Mouse (Mus musculus) naive thymus-derived CD4-positive, alpha-beta T cell, adult 2 months (primary cell): ENCODE measurements around the gene Aldh1l1.

Experiments used
- DNase-seq: peaks from one replicate; pipeline ENCODE4 v3.0.0-alpha.2; 2011; ENCODE audit warnings: low read depth

Gene Aldh1l1

DNA sequence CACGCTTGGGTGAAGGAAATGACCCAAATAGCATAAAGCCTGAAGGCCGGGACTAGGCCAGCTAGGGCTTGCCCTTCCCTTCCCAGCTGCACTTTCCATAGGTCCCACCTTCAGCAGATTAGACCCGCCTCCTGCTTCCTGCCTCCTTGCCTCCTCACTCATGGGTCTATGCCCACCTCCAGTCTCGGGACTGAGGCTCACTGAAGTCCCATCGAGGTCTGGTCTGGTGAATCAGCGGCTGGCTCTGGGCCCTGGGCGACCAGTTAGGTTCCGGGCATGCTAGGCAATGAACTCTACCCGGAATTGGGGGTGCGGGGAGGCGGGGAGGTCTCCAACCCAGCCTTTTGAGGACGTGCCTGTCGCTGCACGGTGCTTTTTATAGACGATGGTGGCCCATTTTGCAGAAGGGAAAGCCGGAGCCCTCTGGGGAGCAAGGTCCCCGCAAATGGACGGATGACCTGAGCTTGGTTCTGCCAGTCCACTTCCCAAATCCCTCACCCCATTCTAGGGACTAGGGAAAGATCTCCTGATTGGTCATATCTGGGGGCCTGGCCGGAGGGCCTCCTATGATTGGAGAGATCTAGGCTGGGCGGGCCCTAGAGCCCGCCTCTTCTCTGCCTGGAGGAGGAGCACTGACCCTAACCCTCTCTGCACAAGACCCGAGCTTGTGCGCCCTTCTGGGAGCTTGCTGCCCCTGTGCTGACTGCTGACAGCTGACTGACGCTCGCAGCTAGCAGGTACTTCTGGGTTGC, 64.1 kb downstream of the Aldh1l1 start:
- peak; percentile 10 for DNase-seq

GRCm38 (mm10) chr6:90551251-90551650, 65.0 kb downstream of the Aldh1l1 start:
- no peak for DNase-seq

DNA sequence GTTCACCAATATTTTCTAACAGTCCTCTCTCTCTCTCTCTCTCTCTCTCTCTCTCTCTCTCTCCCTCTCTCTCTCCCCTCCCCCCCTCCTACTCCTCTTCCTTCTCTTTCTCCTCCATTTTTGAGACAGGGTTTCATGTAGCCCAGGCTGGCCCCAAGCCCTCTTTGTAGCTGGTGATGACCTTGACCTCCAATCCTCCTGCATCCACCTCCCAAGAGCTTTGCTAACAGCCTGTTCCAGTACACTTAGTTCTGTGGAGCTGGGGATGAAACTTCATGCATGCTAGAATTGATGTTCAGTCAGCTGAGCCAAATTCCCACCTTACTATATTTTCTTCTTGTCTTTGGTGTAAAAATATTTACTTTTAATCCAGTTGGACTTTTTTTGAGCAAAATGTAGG, 67.0 kb downstream of the Aldh1l1 start:
- no peak for DNase-seq

DNA sequence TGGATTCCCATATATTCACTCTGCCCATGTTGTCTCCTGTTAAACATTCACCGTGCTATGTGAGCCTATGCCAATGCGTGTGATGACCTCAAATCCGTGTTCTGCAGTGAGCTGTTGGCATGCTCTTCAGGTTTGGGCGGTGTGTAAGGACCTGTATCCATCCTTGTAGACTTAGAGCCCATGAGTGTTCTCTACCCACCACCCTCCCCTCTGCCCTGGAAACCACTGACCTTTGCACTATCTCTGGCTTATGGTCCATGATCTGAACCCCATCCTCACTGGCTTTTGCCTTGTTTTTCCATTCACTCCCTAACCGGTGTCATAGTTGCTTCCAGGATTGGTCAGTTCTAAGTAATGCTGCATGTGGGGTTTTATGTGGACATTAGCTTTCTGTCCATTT, 67.5 kb downstream of the Aldh1l1 start:
- no peak for DNase-seq

DNA sequence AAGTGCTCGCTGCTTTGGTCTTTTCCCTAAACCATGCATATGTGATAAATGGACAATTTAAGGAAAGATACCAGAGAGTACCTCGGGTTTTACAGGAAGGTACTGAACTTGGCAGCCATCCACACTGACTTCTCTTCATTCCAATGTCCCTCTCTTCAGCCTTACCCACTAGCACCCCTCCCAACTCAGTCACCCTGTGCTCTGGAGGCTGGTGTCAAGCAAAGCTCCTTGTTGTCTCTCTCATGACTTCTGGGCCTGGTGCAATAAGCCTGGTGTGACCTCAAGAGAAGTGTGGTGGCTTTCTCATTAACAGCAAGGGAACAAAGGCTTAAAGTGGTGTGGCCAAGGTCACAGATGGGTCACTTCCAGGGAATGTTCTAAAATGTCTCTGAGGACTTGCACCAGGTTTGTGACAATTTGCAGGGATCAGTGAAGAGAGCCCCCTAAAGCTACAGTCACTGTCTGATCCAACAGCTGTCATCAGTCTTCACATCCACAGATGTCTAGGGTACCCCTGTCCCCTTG, 70.4 kb downstream of the Aldh1l1 start:
- DNase-seq, result no peak

DNA sequence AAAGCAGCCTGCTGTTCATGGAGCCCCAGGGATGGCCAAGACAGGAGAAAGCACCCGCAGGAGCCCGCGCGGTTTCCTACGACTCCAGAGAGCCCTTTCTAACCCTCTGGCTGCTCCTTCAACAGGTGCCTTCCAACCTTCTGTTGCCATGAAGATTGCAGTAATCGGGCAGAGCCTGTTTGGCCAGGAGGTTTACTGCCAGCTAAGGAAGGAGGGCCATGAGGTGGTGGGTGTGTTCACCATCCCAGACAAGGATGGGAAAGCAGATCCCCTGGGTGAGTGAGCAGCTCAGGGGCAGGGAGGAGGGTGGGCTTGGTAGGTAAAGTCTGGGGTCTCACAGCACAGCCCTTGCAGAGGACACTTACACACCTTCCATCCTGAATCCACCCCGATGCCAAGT, 70.8 kb downstream of the Aldh1l1 start:
- no peak for DNase-seq

- DNase-seq, result no peak
Observed at GRCm38 (mm10) chr6:90557829-90558693, 71.8 kb downstream of the Aldh1l1 start.

- no peak for DNase-seq
Observed at GRCm38 (mm10) chr6:90560390-90561058, 74.3 kb downstream of the Aldh1l1 start.

DNA sequence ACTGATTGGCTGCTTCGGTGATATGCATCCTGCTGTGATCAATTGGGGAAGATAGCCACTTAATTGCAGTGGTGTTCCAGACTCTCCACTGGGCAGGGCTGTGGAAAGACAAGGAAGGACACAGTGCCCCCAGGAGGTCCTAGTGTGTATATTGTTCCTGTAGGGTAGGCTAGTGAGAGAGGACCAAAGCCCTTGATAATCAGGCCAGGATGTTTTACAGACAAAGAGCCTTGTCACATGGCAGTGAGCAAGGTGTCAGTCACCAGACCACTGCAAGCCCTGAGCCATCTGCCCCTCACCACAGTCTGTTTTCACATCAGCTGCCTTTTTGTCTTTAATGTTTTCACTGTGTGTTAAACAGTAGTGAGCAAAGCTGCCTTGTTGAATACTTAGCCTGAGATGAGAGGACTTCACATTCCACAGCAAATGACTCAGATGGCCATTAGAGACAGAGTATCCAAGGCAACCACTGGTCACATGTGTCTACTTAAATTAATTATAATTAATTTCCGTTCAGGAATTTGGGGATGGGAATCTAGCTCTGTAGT, 75.1 kb downstream of the Aldh1l1 start:
- no peak for DNase-seq

- DNase-seq, result no peak
Observed at GRCm38 (mm10) chr6:90564240-90564639, 78.0 kb downstream of the Aldh1l1 start.

GRCm38 (mm10) chr6:90565357-90566215, 79.4 kb downstream of the Aldh1l1 start:
- DNase-seq, result no peak

DNA sequence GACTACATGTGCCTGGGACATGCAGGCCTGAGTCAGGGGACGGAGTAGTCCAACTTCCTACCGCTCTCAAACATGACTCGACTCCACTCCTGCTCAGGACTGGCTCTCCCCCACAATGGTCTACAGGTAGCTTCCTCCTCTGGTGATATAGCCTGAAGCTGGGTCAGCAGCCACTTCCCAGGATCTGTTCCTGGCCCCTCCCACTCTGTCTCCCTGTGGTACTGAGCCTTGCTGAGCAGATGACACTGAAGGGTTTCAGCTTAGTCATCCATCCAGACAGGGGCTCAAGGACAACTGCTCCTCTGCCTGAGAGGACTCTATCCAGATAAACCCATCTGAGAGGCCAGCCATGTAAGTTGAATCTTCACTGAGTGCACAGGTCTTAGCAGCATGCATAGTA, 81.3 kb downstream of the Aldh1l1 start:
- DNase-seq, result no peak

DNA sequence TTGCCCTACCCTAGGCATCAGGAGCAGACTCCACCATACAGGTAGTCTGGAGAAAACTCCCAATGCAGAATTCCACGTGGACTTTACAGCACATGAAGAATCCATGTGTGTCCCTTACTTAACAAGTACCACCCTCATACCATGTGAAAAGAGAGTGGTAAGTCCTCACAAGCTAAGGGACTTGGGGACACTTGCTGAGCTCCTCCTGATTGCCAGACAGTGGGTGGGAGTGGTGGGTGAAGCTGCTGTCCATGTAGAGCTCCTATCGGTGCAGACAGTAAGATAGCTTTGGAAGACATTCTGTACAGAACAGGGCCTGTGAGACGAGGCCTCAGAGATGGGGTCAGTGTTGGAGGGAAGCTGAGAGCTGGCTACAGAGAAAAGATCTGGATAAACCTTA, 81.7 kb downstream of the Aldh1l1 start:
- no peak for DNase-seq

GRCm38 (mm10) chr6:90568721-90569120, 82.5 kb downstream of the Aldh1l1 start:
- DNase-seq, result no peak

- DNase-seq, result no peak
Observed at GRCm38 (mm10) chr6:90569736-90570383, 83.6 kb downstream of the Aldh1l1 start.

DNA sequence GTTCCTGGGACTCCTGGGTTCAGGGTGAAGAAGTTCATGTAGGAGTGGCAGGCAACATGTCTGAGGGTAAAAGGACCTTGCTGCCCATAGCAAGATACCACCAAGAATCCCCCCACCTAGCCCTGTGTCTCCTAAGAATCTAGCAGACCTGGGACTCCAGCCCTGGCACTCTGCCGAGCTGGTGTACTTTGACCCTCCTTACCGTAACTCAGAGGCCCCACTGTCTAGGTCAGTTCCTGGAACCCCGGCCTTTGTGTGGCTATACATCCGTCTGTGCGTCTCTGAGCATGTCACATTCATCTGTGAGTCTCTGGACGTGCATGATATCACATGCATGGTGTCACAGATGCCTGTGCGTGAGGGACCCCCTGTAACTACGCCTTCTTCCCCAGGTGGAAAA, 84.2 kb downstream of the Aldh1l1 start:
- DNase-seq, result no peak

DNA sequence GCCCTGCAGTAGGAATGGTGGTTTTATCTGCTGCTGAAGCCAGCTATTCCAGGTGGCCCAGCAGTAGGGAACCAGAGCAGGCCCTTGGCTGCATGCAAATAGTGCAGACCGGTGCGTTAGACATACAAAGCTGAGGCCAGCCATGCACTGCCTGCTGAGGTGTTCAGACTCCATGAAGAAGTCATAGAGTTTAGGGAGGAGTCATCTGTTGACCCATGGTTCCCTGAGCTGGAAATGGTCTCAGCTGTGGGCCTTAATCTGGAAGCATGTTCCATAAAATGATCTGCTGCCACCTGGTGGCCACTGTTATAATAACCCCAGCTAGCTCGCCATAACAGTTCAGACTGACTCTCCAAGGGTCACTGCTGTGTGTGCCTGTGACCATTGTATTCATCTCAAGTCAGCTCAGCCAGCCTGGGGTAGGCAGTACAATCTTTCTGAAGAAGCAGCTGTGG, 89.1 kb downstream of the Aldh1l1 start:
- peak; percentile 72 for DNase-seq

GRCm38 (mm10) chr6:90578174-90578573, 91.9 kb downstream of the Aldh1l1 start:
- DNase-seq, result no peak

DNA sequence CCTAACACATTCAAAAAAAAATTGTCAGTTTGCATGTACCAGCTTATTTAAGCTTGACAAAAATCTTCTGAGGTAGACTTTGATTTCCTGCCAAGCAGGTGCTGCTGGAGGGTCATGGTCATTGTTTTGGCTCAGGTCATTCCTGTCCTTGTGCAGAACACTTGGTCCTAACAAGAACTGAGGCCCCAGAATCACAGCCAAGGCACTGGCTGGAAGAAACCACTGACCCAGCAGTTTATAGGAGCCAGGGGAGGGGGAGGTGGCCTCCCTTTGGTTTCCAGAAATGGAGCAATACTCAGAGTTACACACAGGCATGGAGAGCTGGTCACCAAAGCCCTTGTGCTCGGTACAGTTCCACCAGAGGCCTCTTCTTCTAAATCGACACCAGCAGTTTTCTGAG, 96.1 kb downstream of the Aldh1l1 start:
- no peak for DNase-seq

- no peak for DNase-seq
Observed at GRCm38 (mm10) chr6:90588113-90588512, 101.9 kb downstream of the Aldh1l1 start.

- DNase-seq, result no peak
Observed at GRCm38 (mm10) chr6:90590707-90591106, 104.5 kb downstream of the Aldh1l1 start.
